Comparison of ENCODE assay signal across 21 mouse cellular contexts in the genomic region with DNA sequence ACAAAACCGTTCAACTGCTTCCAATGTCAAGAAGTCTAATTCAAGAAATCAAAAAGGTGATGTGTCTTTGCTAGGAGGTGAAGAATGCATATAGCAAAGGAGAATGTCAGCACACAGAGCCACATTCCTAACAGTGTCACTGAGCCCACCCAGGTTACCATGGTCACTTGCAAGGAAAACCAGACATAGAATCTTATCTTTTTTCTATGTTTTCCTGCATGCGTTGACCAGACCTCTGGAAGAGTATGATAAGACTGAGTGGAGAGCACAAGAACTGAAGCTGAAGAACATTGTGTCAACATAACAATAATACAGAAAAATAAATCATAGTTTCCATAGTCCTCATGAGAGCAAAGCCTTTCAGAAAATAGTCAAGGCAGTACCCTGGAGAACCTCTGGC.
DNase-seq lines count a peak whose midpoint lies in the region; ATAC-seq and TF ChIP-seq lines count a peak whose summit lies in the region.
"Had no signal": no experiment of that assay in that cellular context is flagged by ENCODE, and none has a peak within 500 bp of the region (broad histone marks: within the 10 kb centered on the region; RNA-seq: fewer than 3 reads in every experiment).

No protein-coding gene starts in this region.

- no peaks in the 10 kb centered on the region for H3K36me3 ChIP-seq in heart, embryonic 12.5 days
- no peaks in the 10 kb centered on the region for H3K36me3 ChIP-seq in heart, embryonic 10.5 days
- H3K36me3 ChIP-seq in liver, embryonic 12.5 days = no peaks in the 10 kb centered on the region
- no peaks in the 10 kb centered on the region for H3K36me3 ChIP-seq in stomach, postnatal 0 days (ENCODE audit: control insufficient read depth, insufficient read depth, low read length)
- H3K36me3 ChIP-seq: embryonic facial prominence, embryonic 10.5 days; embryonic facial prominence, embryonic 12.5 days; forebrain, embryonic 15.5 days had no signal

- no peak for TF ChIP-seq CTCF in stomach, postnatal 0 days (IDR thresholded peaks at IDR 0.05; ENCODE audit: low read depth)

- no peak overlapping the region for H3K4me2 ChIP-seq in heart, embryonic 12.5 days
- no peak overlapping the region for H3K4me2 ChIP-seq in liver, embryonic 12.5 days
- H3K4me2 ChIP-seq in stomach, postnatal 0 days (replicated peaks; ENCODE audit: low read depth) = no peak overlapping the region
- H3K4me2 ChIP-seq: embryonic facial prominence, embryonic 12.5 days; forebrain, embryonic 13.5 days; forebrain, embryonic 15.5 days had no signal

- no peak for DNase-seq in heart, embryonic 10.5 days (ENCODE audit: low spot score)
- DNase-seq in liver (no peak), MEL-GATA-1-ER (ENCODE audit: extremely low read depth, low read depth) (peak; percentile 5)
- no peak for DNase-seq in stomach, postnatal 0 days (ENCODE audit: low spot score)
- DNase-seq in kidney, adult 8-10 months = no peak
- DNase-seq: adrenal gland, adult 2 months; adrenal gland, postnatal 10 days; adrenal gland, postnatal 25 days; cerebellum, adult 11 months; cerebellum, adult 18-20 months; cerebellum, adult 8-10 months; cerebellum, adult 9-11 months; cerebellum, postnatal 14 days; cerebellum, postnatal 36 days; forebrain, postnatal 0 days had no signal

- no peaks in the 10 kb centered on the region for H3K27me3 ChIP-seq in heart, embryonic 12.5 days (replicated peaks)
- H3K27me3 ChIP-seq in heart, embryonic 10.5 days (ENCODE audit: insufficient read depth, poor library complexity, severe bottlenecking) = no peaks in the 10 kb centered on the region
- H3K27me3 ChIP-seq in liver, embryonic 12.5 days (replicated peaks) = no peaks in the 10 kb centered on the region
- H3K27me3 ChIP-seq in stomach, postnatal 0 days (ENCODE audit: control insufficient read depth, insufficient read depth, low read length) = no peaks in the 10 kb centered on the region
- H3K27me3 ChIP-seq: embryonic facial prominence, embryonic 12.5 days; forebrain, embryonic 13.5 days; forebrain, embryonic 15.5 days had no signal

- 47% methylated on average over 2 of the region's 2 CpGs for WGBS in heart, embryonic 12.5 days
- WGBS in heart, embryonic 10.5 days = 58% methylated on average over 2 of the region's 2 CpGs
- 40% methylated on average over 2 of the region's 2 CpGs for WGBS in liver, embryonic 12.5 days (ENCODE audit: insufficient replicate concordance)
- 66% methylated on average over 2 of the region's 2 CpGs for WGBS in stomach, postnatal 0 days

- no peak overlapping the region for H3K27ac ChIP-seq in heart, embryonic 12.5 days (ENCODE audit: poor library complexity, severe bottlenecking)
- no peak overlapping the region for H3K27ac ChIP-seq in heart, embryonic 10.5 days
- no peak overlapping the region for H3K27ac ChIP-seq in liver, embryonic 12.5 days
- no peak overlapping the region for H3K27ac ChIP-seq in stomach, postnatal 0 days (replicated peaks)
- H3K27ac ChIP-seq: embryonic facial prominence, embryonic 10.5 days; embryonic facial prominence, embryonic 12.5 days; forebrain, embryonic 13.5 days; forebrain, embryonic 15.5 days had no signal

- H3K4me3 ChIP-seq in heart, embryonic 12.5 days = no peak overlapping the region
- H3K4me3 ChIP-seq in heart, embryonic 10.5 days = no peak overlapping the region
- H3K4me3 ChIP-seq in liver, embryonic 12.5 days = no peak overlapping the region
- H3K4me3 ChIP-seq in stomach, postnatal 0 days (ENCODE audit: low read depth, low read length) = no peak overlapping the region
- H3K4me3 ChIP-seq: embryonic facial prominence, embryonic 10.5 days; embryonic facial prominence, embryonic 12.5 days; forebrain, embryonic 13.5 days; forebrain, embryonic 15.5 days had no signal

- H3K9ac ChIP-seq in heart, embryonic 12.5 days = no peak overlapping the region
- H3K9ac ChIP-seq in liver, embryonic 12.5 days = no peak overlapping the region
- no peak overlapping the region for H3K9ac ChIP-seq in stomach, postnatal 0 days (ENCODE audit: low read length)
- H3K9ac ChIP-seq: embryonic facial prominence, embryonic 12.5 days; forebrain, embryonic 13.5 days; forebrain, embryonic 15.5 days; forebrain, postnatal 0 days had no signal

- H3K4me1 ChIP-seq in heart, embryonic 12.5 days (replicated peaks) = 0 out of 2 replicates have a peak, but pooled peaks cover 3% of the 10 kb centered on the region
- no peaks in the 10 kb centered on the region for H3K4me1 ChIP-seq in heart, embryonic 10.5 days
- no peaks in the 10 kb centered on the region for H3K4me1 ChIP-seq in liver, embryonic 12.5 days
- no peaks in the 10 kb centered on the region for H3K4me1 ChIP-seq in stomach, postnatal 0 days (replicated peaks; ENCODE audit: control insufficient read depth, insufficient read depth)
- H3K4me1 ChIP-seq: embryonic facial prominence, embryonic 10.5 days; embryonic facial prominence, embryonic 12.5 days; forebrain, embryonic 13.5 days; forebrain, embryonic 15.5 days had no signal

- H3K9me3 ChIP-seq in heart, embryonic 12.5 days (replicated peaks) = no peaks in the 10 kb centered on the region
- H3K9me3 ChIP-seq in heart, embryonic 10.5 days = no peaks in the 10 kb centered on the region
- no peaks in the 10 kb centered on the region for H3K9me3 ChIP-seq in liver, embryonic 12.5 days (replicated peaks)
- no peaks in the 10 kb centered on the region for H3K9me3 ChIP-seq in stomach, postnatal 0 days (ENCODE audit: control insufficient read depth, low read length)
- H3K9me3 ChIP-seq: embryonic facial prominence, embryonic 10.5 days; embryonic facial prominence, embryonic 12.5 days; forebrain, embryonic 13.5 days; forebrain, embryonic 15.5 days had no signal

- no peak for TF ChIP-seq EP300 in stomach, postnatal 0 days (optimal IDR thresholded peaks at IDR 0.05)

- ATAC-seq in heart, embryonic 12.5 days (ENCODE audit: insufficient number of reproducible peaks, low FRiP score) = peak; percentile 22; the same call in 1 of the 2 replicates
- ATAC-seq in liver, embryonic 12.5 days = peak; percentile 59; the same call in 1 of the 2 replicates
- no peak for ATAC-seq in stomach, postnatal 0 days (ENCODE audit: low FRiP score, low TSS enrichment)
- ATAC-seq: forebrain, embryonic 13.5 days; forebrain, embryonic 15.5 days; forebrain, postnatal 0 days had no signal
